Mouse (Mus musculus) embryonic facial prominence, embryonic 10.5 days (tissue): ENCODE results near the gene Vmn1r225. TPM values are rescaled to one million over a fixed set of nuclear protein-coding genes. Genes with fewer than 3 reads are reported as not detected.
"Not testable (repeated sequence)": the region's sequence is repeated elsewhere in the genome, so short reads cannot be mapped to it uniquely, and the experiment has no call there.

Source experiments
- DNase-seq: peaks from one replicate; pipeline ENCODE4 v3.0.0-alpha.2; 2017; ENCODE audit warnings: low spot score
- H3K27ac ChIP-seq: fragments of 300-500 bp; sonication (generic); replicated peaks from 2 replicates; pipeline ENCODE4 v1.5.1; 2016; ENCODE audit warnings: mild to moderate bottlenecking
- H3K27me3 ChIP-seq: fragments of 300-500 bp; sonication (generic); replicated peaks from 2 replicates; pipeline ENCODE4 v1.6.1; 2016; ENCODE audit warnings: low read depth, mild to moderate bottlenecking; ENCODE audit not compliant: poor library complexity, severe bottlenecking
- H3K36me3 ChIP-seq: fragments of 300-500 bp; sonication (generic); replicated peaks from 2 replicates; pipeline ENCODE4 v1.6.1; 2016; ENCODE audit warnings: mild to moderate bottlenecking, moderate library complexity
- H3K4me1 ChIP-seq: fragments of 300-500 bp; sonication (generic); 2 replicates; pipeline ENCODE4 v1.6.1; 2016
- H3K4me3 ChIP-seq: fragments of 300-500 bp; sonication (generic); 2 replicates; pipeline ENCODE4 v1.5.1; 2016; ENCODE audit warnings: mild to moderate bottlenecking, moderate library complexity
- H3K9me3 ChIP-seq: fragments of 300-500 bp; sonication (generic); 2 replicates; pipeline ENCODE4 v1.6.1; 2016; ENCODE audit warnings: mild to moderate bottlenecking
- WGBS: fragments of 180-500 bp; shearing (Covaris S2); methylation state at CpG from one replicate; pipeline ENCODE4 v1.1.7; 2016; 5-methylcytosine and 5-hydroxymethylcytosine counted together
- polyA plus RNA-seq: library from polyadenylated mRNA; unstranded; fragments of >200 nt; fragmentation: Nextera tagmentation; extraction: Ambion mirVana; gene quantifications from 2 replicates; pipeline ENCODE4 v1.2.1, GENCODE M21; 2016

Vmn1r225 gene
- not detected in 2 replicates for polyA plus RNA-seq

- Histone ChIP-seq H3K4me1 (no peaks in the 10 kb centered on the region), H3K27ac (no peak within 1 kb of the TSS), H3K4me3 (no peak within 1 kb of the TSS), H3K27me3 (no peaks in the 10 kb centered on the region), H3K36me3 (no peaks in the 10 kb centered on the region), H3K9me3 (peaks cover 19% of the 10 kb centered on the region)
- DNase-seq: no peak
Measured at GRCm38 (mm10) chr17:20497858-20498257, at the start of gene Vmn1r225. Gene Vmn1r225, plus strand, starts transcription at chr17:20498158.

GRCm38 (mm10) chr17:20473311-20473710, 24.6 kb upstream of the Vmn1r225 start:
- Histone ChIP-seq H3K27ac (no peak overlapping the region), H3K9me3 (peaks cover 6% of the 10 kb centered on the region; the same call in 1 of the 2 replicates), H3K4me3 (no peak overlapping the region), H3K27me3 (no peaks in the 10 kb centered on the region), H3K36me3 (no peaks in the 10 kb centered on the region), H3K4me1 (no peaks in the 10 kb centered on the region)
- no peak for DNase-seq
- 76% methylated on average over 3 of the region's 3 CpGs for WGBS

GRCm38 (mm10) chr17:20481231-20481630, 16.7 kb upstream of the Vmn1r225 start, which contains the start of gene Vmn2r108:
Gene Vmn2r108, minus strand, starts transcription at chr17:20481331.
- H3K27me3 ChIP-seq: no peaks in the 10 kb centered on the region
- H3K4me3 ChIP-seq: no peak within 1 kb of the TSS
- H3K36me3 ChIP-seq: no peaks in the 10 kb centered on the region
- no peak for DNase-seq
- no peak within 1 kb of the TSS for H3K27ac ChIP-seq
- H3K9me3 ChIP-seq: peaks cover 3% of the 10 kb centered on the region; the same call in 1 of the 2 replicates
- no peaks in the 10 kb centered on the region for H3K4me1 ChIP-seq

GRCm38 (mm10) chr17:20508247-20508646, 10.3 kb downstream of the Vmn1r225 start:
- H3K27me3 ChIP-seq, H3K36me3 ChIP-seq, DNase-seq, H3K4me3 ChIP-seq, H3K4me1 ChIP-seq, H3K27ac ChIP-seq: not testable (repeated sequence)
- H3K9me3 ChIP-seq: peaks cover 21% of the 10 kb centered on the region

Other genes with a start within 250 kb of the Vmn1r225 start
- gene Vmn2r106, start 212.6 kb upstream of the Vmn1r225 start, polyA plus RNA-seq: not detected in 2 replicates
- not detected in 2 replicates for gene Vmn2r107, start 152.9 kb upstream of the Vmn1r225 start, polyA plus RNA-seq
- gene Vmn1r224, start 84.0 kb upstream of the Vmn1r225 start, polyA plus RNA-seq: not detected in 2 replicates
- gene Vmn2r108, start 16.8 kb upstream of the Vmn1r225 start, polyA plus RNA-seq: not detected in 2 replicates
- gene Vmn2r109, start 66.6 kb downstream of the Vmn1r225 start, polyA plus RNA-seq: not detected in 2 replicates
- gene Vmn2r110, start 98.3 kb downstream of the Vmn1r225 start, polyA plus RNA-seq: 0.04 and 0.05 TPM in 2 replicates
- gene Fpr-rs3, start 126.7 kb downstream of the Vmn1r225 start, polyA plus RNA-seq: not detected in 2 replicates
- not detected in 2 replicates for gene Vmn1r226, start 184.7 kb downstream of the Vmn1r225 start, polyA plus RNA-seq
- not detected in 2 replicates for gene Vmn1r227, start 231.7 kb downstream of the Vmn1r225 start, polyA plus RNA-seq